Mouse (Mus musculus): ENCODE data around the gene Inpp5a. TPM values are rescaled to one million over a fixed set of nuclear protein-coding genes. Genes with fewer than 3 reads are reported as not detected.

The Inpp5a gene
- total and polyA plus RNA-seq, 2 experiments from 2014 or later, result 15.1 to 21.2 TPM

DNA sequence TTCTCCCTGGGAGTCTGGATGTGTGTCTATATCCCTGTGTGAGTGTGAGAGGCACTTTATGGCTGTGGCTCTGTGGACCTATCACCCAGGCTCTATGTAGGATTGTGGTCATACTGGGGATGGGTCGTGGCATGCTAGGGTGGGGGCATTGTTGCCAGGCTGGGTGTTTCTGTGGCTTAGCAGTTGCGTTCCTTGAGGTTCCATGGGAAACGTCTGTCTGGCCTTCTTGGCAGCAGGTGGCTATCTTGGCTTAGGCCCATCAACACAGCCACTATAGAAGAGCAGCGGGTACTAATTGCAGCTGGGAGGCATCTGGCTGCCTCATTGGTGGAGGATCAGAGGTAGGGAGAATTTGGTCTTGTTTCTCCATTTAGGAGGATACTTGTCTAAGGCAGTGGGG lies 10.7 kb downstream of the Inpp5a start:
- ATAC-seq (ENCODE audit: low FRiP score) (no peak), DNase-seq (ENCODE audit: low spot score) (no peak)
- no peak overlapping the region for H3K4me2 ChIP-seq (ENCODE audit: low read depth, low read length, poor library complexity, severe bottlenecking)
- H3K36me3 ChIP-seq (ENCODE audit: insufficient read depth, low read length), result no peaks in the 10 kb centered on the region
- no peak for TF ChIP-seq CTCF (IDR thresholded peaks at IDR 0.05)
- no peak overlapping the region for H3K9ac ChIP-seq (replicated peaks; ENCODE audit: low read length, poor library complexity, severe bottlenecking)
- no peaks in the 10 kb centered on the region for H3K9me3 ChIP-seq (ENCODE audit: low read length)
- H3K27ac ChIP-seq (ENCODE audit: low read depth, low read length), result no peak overlapping the region
- no peaks in the 10 kb centered on the region for H3K27me3 ChIP-seq (ENCODE audit: insufficient read depth, low read length)
- H3K4me1 ChIP-seq (ENCODE audit: insufficient read depth, low read length), result 0 out of 2 replicates have a peak, but pooled peaks cover 5% of the 10 kb centered on the region
- 78% methylated on average over 4 of the region's 4 CpGs for whole genome bisulfite sequencing
- H3K4me3 ChIP-seq (ENCODE audit: low read depth, low read length), result no peak overlapping the region

DNA sequence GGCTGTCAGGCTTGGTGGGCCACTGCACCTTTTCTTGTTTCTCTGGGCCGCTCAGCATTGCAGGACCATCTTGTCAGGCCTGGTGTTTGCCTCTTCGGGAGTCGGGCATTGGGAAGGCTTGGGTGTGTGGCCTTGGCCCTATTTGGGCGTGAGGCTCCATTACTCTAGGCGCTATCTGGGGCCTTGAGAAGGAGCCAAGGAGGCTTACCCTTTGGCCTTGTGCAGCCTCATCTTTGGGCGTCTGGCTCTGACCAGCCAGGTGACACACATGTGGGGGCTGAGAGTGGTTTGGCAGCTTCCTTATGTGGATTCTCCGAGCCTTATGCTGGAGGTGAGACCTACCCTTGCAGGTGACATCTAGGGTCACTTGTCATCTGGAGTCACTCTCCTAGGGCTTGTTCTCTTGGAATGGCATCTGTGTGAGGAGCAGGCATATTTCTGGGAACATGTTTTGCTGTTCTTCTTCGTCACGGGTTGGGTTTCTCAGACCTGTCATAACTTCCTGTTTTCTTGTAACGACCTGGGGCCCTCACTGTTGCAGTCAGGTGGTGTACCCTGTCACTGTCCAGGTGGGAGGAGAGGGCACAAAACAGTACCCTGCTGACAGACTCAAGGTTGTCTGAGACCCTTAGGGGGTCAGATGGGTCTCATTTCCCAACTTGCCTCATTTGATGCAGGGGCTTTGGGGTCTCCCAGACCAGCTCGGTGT lies 11.2 kb downstream of the Inpp5a start:
- Histone ChIP-seq H3K4me2 (ENCODE audit: low read depth, low read length, poor library complexity, severe bottlenecking) (no peak overlapping the region), H3K4me1 (ENCODE audit: insufficient read depth, low read length) (0 out of 2 replicates have a peak, but pooled peaks cover 5% of the 10 kb centered on the region), H3K36me3 (ENCODE audit: insufficient read depth, low read length) (no peaks in the 10 kb centered on the region), H3K4me3 (ENCODE audit: low read depth, low read length) (no peak overlapping the region), H3K9me3 (ENCODE audit: low read length) (no peaks in the 10 kb centered on the region), H3K27ac (ENCODE audit: low read depth, low read length) (no peak overlapping the region), H3K9ac (replicated peaks; ENCODE audit: low read length, poor library complexity, severe bottlenecking) (no peak overlapping the region), H3K27me3 (ENCODE audit: insufficient read depth, low read length) (no peaks in the 10 kb centered on the region)
- no peak for DNase-seq (ENCODE audit: low spot score)
- 93% methylated on average over 11 of the region's 11 CpGs for WGBS
- TF ChIP-seq CTCF (IDR thresholded peaks at IDR 0.05), result no peak
- no peak for ATAC-seq (ENCODE audit: low FRiP score)

DNA sequence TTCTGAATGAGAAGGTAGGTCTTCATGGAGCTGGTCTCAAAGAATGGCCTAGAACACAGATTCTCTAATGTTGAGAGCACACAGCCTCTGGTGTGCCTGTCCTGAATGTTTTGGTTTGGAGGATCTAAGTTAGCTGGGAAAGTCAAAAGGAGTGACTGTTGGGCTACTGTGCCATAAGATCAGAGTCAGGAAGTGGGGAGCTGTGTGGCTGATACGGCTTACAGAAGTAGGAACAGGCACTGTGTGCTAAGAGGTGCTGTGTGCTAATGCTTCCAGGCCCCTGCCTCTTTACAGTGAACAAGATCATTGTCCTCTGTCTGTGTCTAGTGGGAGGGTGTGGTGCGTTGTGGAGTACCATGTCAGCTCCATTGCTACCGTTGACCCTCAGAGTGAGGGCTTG lies 12.0 kb downstream of the Inpp5a start:
- Histone ChIP-seq H3K9me3 (ENCODE audit: low read length) (no peaks in the 10 kb centered on the region), H3K27me3 (ENCODE audit: insufficient read depth, low read length) (no peaks in the 10 kb centered on the region), H3K9ac (replicated peaks; ENCODE audit: low read length, poor library complexity, severe bottlenecking) (no peak overlapping the region), H3K4me1 (ENCODE audit: insufficient read depth, low read length) (0 out of 2 replicates have a peak, but pooled peaks cover 5% of the 10 kb centered on the region), H3K4me3 (ENCODE audit: low read depth, low read length) (no peak overlapping the region), H3K36me3 (ENCODE audit: insufficient read depth, low read length) (no peaks in the 10 kb centered on the region), H3K27ac (ENCODE audit: low read depth, low read length) (no peak overlapping the region), H3K4me2 (ENCODE audit: low read depth, low read length, poor library complexity, severe bottlenecking) (no peak overlapping the region)
- no peak for TF ChIP-seq CTCF (IDR thresholded peaks at IDR 0.05)
- no peak for ATAC-seq (ENCODE audit: low FRiP score)
- no peak for DNase-seq (ENCODE audit: low spot score)
- 98% methylated on average over 3 of the region's 3 CpGs for WGBS

DNA sequence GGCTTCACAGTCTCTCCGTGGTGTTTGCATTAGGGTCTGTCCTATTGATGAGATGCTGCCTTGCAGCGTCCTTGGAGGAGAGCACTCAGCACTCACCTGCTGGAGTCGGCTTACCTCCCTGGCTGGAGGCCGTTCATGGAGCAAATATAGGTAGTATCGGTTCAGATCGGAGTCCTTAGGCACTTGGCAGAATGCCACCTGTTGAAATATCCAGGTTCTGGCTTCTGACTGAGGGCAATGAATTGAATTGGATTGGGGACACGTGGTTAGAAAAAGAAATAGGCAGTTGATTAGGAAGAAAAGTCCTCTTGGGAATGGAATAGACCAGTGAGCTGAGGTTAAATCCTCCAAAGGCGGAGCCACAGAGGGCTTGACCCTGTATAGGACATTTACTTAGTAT lies 12.9 kb downstream of the Inpp5a start:
- H3K9ac ChIP-seq (replicated peaks; ENCODE audit: low read length, poor library complexity, severe bottlenecking), result no peak overlapping the region

DNA sequence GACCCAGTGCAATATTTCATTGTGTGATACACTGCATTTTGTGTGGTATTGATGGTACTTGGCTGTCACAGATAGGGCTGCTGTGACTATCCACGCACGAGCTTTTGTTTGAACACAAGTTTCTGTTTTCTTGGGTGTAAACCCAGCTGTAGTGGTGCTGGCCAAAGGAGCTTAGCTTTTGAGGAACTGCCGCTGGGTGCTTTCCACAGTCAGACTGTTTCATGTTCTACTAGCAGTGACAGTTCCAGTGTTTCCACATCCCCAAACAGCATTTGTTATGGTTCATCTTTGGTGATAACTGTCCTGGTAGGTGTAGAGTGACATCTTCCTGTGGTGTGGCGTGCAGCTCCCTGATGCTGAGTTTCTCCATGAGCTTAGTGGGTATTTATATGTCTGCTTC lies 13.8 kb downstream of the Inpp5a start:
- no peak overlapping the region for H3K4me3 ChIP-seq (ENCODE audit: low read depth, low read length)
- H3K4me2 ChIP-seq (ENCODE audit: low read depth, low read length, poor library complexity, severe bottlenecking), result no peak overlapping the region
- ATAC-seq (ENCODE audit: low FRiP score) (no peak), DNase-seq (ENCODE audit: low spot score) (no peak)
- H3K36me3 ChIP-seq (ENCODE audit: insufficient read depth, low read length), result no peaks in the 10 kb centered on the region
- WGBS, result 85% methylated on average over 4 of the region's 4 CpGs
- 0 out of 2 replicates have a peak, but pooled peaks cover 3% of the 10 kb centered on the region for H3K4me1 ChIP-seq (ENCODE audit: insufficient read depth, low read length)
- no peak overlapping the region for H3K27ac ChIP-seq (ENCODE audit: low read depth, low read length)
- no peaks in the 10 kb centered on the region for H3K27me3 ChIP-seq (ENCODE audit: insufficient read depth, low read length)
- H3K9me3 ChIP-seq (ENCODE audit: low read length), result no peaks in the 10 kb centered on the region
- H3K9ac ChIP-seq (replicated peaks; ENCODE audit: low read length, poor library complexity, severe bottlenecking), result no peak overlapping the region
- TF ChIP-seq CTCF (IDR thresholded peaks at IDR 0.05), result no peak

More for the DNA sequence above, 12.9 kb downstream of the Inpp5a start:
- Histone ChIP-seq H3K27me3 (ENCODE audit: insufficient read depth, low read length) (no peaks in the 10 kb centered on the region), H3K9me3 (ENCODE audit: low read length) (no peaks in the 10 kb centered on the region), H3K4me2 (ENCODE audit: low read depth, low read length, poor library complexity, severe bottlenecking) (no peak overlapping the region), H3K4me3 (ENCODE audit: low read depth, low read length) (no peak overlapping the region), H3K4me1 (ENCODE audit: insufficient read depth, low read length) (0 out of 2 replicates have a peak, but pooled peaks cover 5% of the 10 kb centered on the region), H3K36me3 (ENCODE audit: insufficient read depth, low read length) (no peaks in the 10 kb centered on the region), H3K27ac (ENCODE audit: low read depth, low read length) (no peak overlapping the region)
- ATAC-seq (ENCODE audit: low FRiP score) (no peak), DNase-seq (ENCODE audit: low spot score) (no peak)
- 85% methylated on average over 8 of the region's 8 CpGs for WGBS
- TF ChIP-seq CTCF (IDR thresholded peaks at IDR 0.05), result no peak

DNA sequence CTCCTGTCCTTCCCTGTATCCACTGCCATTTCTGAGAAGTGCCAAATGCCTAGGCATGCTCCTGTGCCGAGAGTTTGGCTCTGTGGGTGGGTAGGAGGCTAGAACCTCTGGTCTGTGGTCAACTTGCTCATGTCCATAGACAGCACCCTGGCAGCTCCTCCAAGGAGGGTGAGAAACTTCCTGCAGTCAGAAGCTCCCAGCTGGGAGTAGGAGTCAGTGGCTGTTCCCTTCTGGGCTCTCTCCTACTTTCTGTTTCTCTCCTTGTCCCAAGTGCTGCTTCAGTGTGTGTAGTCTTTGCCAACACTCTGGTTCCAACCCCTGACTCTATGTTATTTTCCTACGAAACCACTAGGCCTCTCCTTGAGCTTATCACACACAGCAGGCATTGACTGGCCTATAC lies 17.7 kb downstream of the Inpp5a start:
- H3K4me3 ChIP-seq (ENCODE audit: low read depth, low read length), result no peak overlapping the region
- H3K36me3 ChIP-seq (ENCODE audit: insufficient read depth, low read length), result no peaks in the 10 kb centered on the region
- no peak for TF ChIP-seq CTCF (IDR thresholded peaks at IDR 0.05)
- ATAC-seq (ENCODE audit: low FRiP score) (no peak), DNase-seq (ENCODE audit: low spot score) (no peak)
- no peaks in the 10 kb centered on the region for H3K4me1 ChIP-seq (ENCODE audit: insufficient read depth, low read length)
- H3K27me3 ChIP-seq (ENCODE audit: insufficient read depth, low read length), result no peaks in the 10 kb centered on the region
- H3K9ac ChIP-seq (replicated peaks; ENCODE audit: low read length, poor library complexity, severe bottlenecking), result no peak overlapping the region
- H3K27ac ChIP-seq (ENCODE audit: low read depth, low read length), result no peak overlapping the region
- H3K4me2 ChIP-seq (ENCODE audit: low read depth, low read length, poor library complexity, severe bottlenecking), result no peak overlapping the region
- H3K9me3 ChIP-seq (ENCODE audit: low read length), result no peaks in the 10 kb centered on the region
- WGBS, result 85% methylated on average over 2 of the region's 2 CpGs
